Mouse (Mus musculus) frontal cortex, postnatal 36 days (tissue): Measurements from ENCODE around the gene Pbld2.

Experiments used
- DNase-seq, 2 experiments: peaks; one replicate each; pipeline ENCODE4 v3.0.0; 2022; ENCODE audit warnings: low spot score in 2 of 2

Pbld2 gene

DNA sequence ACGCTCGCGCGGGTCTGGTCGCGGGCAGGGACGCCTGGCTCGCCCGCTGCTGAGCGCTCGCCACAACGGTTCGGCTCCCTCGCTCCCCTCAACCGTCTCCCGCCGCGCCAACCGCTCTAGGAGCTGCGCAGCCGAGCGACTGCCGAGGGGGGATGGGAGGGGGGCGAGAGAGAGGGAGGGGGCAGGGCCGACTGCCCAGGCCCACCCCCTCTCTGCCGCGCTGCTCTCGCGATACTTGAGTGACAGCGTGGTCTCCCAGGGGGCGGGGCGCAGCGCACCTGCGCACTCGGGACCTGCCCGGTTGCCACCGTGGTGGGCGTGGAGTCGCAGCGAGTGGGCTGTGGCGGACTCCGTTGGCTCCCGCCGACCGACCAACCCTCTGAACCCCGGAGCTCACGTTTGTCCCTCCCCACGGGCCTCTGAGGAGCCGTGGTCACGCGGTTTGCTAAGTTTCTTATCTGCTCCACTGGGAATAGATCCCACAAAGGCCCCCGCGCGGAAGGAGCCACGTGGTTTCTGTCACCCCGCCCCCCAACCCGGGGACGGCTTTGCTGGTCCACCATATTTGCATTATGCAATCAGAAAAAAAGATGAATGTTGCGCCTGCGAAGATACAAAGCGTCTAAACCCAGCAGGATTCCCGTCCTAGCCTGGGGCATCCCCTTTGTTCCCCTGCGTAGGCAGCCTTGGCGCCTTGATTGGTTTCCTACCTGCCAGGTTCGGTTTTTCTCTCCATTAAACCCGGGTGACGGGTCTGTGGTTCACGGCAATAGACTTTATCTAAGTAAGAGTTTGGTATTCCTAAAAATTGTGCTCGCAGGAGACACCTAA, at the start of gene Pbld2, which contains the start of gene Hnrnph3:
Gene Pbld2 (plus strand): TSS at position 567 of the 831 bp plus-strand sequence.
Gene Hnrnph3 (minus strand): TSS at position 469 of the 831 bp plus-strand sequence.
- DNase-seq, result peak; percentile 99

DNA sequence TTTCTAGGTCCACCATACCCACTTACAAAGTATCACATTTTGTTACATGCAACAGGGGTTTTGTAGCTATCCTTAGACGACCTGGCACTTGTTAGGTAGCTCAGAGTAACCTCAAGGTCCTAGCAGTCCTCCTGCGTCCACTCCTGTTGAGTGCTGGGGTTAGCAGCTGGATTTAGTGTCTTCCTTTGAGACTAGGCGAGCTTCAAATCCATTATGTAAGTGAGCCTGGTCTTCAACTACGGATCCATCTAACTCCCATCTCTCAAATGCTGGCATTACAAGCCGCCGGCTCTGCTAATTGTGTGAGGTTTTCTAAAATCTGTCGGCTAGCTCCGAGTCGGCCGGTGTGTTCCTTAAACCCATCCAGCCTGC, 44.5 kb upstream of the Pbld2 start:
- no peak for DNase-seq

DNA sequence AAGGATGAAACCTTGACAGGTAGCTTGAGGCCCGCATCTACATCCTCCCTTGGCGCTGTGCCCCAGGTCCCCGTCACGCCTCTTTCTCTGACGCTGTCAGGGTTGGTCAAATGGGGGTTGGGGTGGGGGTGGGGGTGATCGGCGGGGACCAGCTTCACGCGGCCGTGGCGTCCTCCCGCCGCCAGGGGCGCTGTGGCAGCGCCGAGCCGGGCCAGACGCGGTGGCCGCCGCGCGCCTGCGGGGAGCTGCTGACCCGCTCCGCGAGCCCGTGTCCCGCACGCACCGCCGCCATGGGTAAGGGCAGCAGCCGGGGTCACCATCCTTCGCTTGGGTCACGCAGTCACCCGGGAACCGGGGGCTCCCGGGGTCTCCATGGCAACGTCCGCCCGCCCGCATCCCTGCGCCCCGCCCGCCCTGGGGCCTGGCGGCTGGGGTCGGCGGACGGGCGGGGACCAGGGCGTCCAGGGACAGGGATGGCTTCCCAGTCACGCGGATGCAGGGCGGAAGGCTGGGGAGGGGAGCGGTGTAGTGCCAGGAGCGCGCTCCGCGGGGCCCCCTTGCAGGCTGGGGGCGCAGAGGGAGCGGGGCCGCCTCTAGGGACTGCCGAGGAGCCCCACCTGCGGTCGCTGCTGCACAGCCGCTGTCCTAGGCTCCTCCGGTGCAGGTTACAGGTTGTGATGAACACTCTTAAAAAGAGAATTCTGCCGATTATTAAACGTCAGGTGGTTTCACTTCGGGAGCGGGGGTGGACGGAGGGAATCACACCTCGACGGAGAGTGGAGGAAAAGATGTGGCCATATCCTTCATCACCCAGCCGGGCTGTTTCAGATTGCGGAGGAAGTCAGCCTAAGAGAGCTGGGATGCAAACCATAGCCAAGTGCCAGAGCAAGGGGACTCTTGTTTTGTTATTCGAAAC, 43.8 kb upstream of the Pbld2 start, which contains the start of gene Rufy2:
Gene Rufy2 (plus strand): TSS at position 185 of the 916 bp plus-strand sequence.
- peak; percentile 89 to 91 for DNase-seq

DNA sequence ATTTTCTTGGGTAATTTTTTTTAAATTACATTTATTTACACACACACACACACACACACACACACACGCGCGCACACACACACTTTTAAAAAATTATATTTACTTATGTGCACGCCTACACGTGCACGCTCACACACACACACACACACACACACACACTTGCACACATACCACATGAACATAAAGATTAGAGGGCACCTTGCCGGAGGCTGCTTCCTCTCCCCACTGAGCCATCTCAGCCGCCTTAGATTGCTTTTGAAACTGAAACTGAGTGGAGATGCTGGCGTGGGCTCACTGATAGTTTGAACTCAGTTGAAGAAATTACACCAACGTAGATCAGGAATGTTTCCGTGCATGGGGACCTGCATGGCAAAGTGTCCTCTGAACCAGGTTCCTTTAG, 40.0 kb upstream of the Pbld2 start:
- DNase-seq, result no peak

DNA sequence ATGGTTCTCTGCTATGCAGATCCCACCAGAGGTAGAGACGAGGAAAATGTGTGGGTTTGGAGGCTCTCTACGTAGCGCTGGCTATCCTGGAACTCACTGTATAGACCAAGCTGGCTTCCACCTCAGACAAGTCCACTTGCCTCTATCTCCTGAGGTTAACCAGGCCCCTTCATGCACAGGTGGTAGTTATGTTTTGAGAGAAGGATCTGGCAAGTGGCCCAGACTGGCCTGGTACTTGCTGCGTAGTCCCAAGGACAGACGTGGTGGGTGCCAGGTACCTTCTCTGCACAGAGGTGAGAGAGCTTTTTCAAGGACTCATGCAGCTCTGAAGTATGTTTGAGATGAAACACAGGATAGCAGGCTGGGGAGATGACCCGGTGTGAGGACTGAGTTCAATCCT, 39.6 kb upstream of the Pbld2 start:
- DNase-seq, result no peak

DNA sequence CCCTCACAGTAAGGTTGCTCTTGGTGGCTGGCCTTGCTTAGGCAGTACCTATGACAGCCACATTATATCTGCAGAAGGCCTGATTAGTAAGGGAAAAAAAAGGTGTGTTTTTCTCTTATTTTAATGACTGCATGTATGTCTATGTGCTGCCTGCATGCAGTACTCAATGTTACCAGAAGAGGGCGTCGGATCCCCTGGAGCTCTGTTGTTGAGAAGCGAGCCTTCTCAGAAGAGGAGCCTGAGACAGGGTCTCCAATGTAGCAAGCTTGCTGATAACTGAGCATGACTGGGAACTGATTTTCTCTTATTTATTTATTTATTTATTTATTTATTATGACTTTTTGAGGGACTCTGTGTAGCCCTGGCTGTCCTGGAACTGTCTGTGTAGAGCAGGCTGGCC, 36.8 kb upstream of the Pbld2 start:
- no peak for DNase-seq

DNA sequence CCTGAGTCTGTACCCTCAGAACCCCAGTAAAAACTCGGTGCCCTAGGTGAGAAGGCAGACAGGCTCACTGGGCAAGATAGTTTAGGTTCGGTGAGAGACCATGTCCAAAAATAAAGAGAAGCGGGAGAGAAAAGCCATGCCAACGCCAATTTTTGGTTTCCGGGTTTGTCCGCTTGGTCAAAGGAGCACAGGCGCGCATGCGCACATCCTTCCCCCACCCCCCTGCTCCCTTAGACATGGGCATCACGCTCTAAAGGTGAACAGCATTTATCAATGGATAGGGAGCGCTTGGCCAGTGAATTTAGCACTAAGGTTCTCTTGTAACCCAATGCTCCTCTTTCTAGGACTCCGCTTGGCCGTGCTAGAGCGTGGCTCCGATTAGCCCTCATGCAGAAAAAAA, 33.5 kb upstream of the Pbld2 start:
- DNase-seq, result no peak

DNA sequence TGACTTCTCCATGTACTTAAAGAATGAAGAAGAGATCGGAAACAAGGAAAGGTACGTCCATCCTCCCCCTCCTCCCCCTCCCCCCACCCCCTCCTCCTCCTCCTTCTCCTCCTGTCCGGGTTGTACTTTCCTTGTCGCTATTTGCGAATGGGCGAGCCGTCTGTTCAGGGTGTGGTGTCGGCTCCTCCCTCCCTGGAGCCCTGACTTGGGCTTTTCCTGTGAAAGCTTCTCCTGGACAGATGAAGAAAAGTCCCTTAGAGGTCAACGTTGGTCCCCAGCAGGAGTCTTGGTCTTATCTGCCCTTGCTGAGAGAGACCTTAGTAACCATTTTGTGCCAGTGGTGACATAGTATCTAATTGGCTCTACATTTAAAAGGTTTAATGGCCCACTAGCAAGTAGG, 30.1 kb upstream of the Pbld2 start:
- no peak for DNase-seq

DNA sequence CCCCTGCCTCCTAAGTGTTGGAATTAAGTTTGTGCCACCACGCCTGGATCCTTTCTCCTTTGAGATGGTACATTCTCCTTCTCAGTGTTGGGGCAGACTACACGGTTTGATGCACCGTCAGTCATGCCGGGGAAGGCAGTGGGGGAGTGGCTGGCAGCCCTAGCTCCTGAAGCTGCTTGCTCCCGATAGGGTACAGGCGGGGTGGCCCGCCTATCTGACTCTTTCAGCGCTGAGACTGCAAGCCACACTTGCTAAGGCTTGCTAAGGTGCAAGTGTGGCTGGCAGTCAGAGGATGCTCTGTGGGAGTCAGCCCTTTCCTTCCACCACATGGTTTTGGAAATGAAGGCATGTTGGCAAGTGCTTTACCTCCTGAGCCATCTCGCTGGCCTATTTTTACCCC, 23.5 kb upstream of the Pbld2 start:
- no peak for DNase-seq

DNA sequence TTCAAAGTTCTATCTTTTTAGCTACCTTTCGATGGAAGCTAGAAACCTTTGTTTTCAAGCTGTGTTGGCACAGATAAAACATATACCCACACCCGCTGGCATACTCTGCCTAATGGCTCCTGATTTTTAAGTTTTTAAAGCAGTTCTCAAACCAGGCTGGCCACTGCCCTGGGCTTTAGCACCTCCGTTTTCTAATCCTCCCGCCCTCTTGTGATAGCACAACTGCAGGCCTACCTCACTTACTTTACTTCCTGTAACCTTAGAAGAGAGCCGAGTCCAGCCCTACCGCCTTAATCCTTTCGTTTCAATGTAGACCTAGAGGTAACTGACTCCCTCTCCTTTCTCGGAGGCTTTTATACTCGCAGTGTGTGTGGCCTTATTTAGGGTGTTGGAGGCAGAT, 20.9 kb upstream of the Pbld2 start:
- DNase-seq, result no peak

DNA sequence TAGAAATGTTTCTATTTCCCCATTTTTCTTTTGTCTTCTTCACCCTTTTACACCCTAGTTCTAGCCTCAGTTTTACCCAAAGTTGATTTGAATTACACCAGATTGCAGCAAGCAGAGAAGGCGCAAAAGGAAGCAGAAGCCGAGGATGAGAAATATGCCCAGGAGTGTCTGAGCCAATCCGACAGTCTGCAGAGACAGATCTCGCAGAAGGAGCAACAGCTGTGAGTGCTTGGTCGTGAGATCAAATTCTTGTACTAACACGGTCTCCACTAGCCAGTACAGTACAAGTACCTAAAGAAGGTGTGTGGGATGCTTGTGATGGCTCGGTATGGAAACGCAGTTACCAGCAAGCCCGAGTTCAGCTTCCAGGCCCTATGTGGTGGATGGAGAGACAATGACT, 19.6 kb upstream of the Pbld2 start:
- DNase-seq, result no peak

DNA sequence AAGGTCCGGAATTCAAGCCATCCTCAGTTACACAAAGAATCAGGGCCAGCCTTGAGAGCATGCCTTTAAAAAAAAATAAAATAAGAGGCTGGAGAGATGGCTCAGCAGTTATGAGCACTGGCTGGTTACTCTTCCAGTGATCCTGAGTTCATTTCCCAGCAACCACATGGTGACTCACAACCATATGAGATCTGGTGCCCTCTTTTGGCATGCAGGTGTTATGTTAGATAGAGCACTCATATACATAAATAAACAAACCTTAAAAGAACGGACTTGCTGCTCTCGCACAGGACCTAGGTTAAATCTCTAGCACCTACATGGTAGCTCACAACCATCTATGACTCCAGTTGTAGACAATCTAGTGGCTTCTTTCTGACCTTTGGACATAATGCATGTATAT, 15.9 kb upstream of the Pbld2 start:
- no peak for DNase-seq

DNA sequence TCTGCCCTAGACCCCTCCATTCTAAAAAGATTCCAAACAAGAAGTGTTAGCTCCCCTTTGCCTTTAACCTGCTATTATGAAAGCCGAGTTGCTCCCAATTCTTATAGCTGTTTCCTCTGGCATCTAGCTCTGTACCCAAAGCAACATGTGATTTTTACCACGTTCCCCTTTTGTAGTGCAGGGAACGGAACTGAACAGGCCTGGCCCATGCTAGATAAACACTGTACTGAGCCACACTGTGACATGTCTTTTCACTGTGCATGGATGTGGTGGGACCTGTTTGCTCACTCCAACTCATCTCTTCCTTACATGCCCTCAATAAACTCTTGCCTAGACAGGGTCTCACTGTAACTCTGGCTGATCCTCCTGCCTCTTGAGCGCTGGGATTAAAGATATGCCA, 13.8 kb upstream of the Pbld2 start:
- no peak for DNase-seq

DNA sequence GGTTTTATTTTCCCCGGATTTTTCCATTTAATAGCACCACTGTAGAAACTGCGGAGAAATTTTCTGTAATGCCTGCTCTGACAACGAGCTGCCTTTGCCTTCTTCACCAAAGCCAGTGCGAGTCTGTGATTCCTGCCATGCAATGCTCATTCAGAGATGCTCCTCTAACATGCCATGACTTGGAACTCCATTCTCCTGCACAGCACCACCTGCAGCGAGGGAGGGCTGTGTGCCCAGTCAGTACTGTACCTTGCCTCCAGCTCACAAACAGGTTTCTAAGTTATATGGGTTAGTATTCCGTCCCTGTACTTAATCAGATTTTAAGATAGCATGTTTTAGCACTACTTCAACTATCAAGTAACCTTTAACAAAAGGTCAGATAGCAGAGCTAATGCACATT, 12.6 kb upstream of the Pbld2 start:
- DNase-seq, result no peak

DNA sequence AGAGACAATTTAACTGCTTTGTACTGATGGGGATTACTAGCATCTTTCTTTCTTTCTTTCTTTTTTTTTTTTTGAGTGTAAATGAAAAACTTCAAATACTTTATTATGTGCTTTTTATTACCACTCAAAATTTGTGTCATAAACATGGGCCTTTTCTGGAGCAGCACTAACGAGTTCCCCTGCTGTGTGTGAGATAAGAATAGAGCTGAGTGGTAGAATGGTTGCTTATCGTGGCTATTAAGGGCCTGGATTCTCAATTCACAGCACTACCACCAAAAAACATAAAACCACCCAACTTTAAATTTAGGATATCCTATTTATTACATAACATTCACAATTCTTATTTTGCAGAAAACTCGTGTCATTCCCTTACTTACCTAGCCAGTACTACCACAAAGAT, 10.6 kb upstream of the Pbld2 start:
- DNase-seq, result no peak

DNA sequence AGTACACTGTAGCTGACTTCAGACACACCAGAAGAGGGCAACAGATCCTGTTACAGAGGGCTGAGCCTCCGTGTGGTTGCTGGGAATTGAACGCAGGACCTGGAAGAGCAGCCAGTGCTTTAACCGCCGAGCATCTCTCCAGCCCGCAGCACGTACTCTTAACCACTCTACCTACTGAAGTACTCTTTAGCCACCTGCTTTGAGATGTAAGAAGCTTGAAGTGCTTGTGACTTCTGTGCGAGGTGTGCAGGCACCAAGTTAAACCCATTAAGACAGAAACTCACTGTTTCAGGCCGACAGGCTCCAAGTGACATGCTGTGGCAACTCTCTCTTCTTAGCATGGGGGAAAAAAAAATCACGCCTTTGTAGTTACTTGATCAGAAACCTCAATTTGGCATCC, 9.9 kb upstream of the Pbld2 start:
- DNase-seq, result no peak

DNA sequence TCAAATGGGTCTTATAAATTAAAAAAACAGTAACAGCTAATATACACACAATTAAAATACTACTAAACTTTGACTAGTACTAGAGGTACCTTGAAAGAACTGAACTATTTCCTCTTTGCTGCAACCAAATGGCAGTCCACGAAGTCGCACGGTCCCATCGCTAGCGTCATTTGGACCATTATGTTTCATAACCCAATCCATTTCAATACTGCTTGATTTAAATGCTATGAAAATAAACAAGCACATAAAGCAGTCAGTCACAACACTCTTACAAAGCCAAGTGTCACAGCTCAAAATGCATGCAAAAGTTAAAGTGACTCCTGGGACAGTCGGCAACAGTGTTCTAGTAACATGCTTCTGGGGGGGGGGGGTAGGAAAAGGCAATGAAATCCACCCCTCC, 4.8 kb upstream of the Pbld2 start:
- DNase-seq, result no peak

DNA sequence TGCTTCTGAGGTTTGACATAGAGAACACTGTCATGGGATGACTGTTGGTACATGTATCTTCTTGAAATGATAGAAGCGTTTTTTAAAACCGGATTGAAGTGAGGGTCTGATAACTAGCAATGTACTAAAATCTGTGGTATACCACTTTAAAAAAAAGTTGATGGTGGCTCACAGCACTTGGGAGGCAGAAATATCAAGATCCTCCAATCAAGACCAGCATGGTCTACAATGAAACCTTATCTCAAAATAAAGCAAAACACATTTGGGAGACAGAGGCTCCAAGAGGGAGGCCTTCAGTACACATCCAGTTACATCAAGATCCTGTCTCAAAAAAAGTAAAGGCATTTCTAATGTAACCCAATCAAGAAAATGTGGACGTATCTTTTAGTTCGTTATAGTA, 2.4 kb upstream of the Pbld2 start:
- no peak for DNase-seq

DNA sequence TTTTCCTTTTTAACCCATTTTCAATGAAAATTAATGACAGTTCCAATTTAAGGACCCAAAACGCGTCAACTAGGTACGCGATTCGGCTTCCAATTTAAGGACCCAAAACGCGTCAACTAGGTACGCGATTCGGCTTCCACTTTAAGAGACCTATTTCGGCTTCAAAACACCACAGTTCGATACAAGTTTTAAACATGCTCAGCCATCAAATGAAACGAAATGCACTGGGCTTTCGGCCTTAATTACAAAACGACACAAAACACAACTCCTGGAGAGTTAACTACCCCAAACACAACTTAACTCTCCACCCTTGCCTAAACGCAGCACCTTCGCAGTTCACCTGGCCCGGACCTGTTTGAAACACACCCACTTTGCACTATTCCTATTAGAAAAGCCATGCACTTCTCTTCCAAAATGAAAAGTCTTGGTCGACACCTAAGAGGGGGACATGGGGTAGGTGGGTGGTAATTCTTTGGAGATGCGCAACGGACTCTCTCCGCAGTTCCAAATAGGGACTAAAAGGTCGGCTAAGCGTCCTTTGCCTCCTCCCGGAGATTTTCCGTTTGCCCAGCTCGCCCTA, 1.5 kb upstream of the Pbld2 start:
- DNase-seq, result no peak

DNA sequence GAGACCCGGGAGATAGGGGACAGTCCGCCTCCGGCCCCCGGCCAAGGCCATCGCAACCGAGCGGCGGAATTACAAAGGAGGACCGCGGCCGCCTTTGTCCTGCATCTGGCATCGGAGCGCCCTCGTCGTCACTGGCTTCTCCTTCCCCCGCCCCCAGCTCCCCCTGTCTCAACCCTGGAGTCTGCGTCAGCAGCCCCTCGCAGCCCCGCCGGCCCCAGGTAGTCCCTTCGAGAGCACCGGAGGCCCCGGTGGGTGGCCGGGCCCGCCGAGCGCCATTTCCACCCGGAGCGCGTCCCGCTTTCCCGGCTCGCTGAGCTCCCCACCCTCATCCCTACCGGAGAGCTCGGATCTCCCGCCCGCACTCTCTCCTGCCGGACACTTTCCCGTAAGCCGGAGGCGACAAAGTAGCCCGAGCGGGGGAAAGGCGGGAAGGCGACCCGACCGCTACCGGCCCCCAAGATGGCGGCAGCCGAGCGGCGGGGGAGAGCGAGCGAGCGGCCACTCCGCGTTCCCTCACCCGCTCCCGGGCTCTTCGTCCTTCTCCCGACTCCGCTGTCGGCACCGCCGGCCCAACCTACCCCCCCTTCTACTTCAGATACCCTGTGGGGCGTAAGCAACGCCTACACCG, 880 bp upstream of the Pbld2 start:
- DNase-seq, result peak; percentile 61 to 66

DNA sequence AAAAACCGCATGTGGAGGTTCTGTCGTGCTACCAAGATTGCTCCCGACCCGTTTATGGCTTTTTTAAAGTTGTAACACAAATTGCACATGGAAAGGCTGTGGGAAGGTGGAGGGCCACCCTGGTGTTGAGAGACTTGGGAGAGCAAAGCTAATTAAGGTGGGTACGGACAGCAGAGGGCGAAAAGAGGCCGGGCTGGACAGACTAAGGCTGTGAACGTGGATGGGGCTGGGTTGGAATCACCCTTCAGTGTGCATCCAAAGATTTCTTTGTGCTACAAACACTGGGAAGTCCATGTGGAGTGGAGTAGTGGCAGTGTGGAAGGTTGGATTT, 430 bp downstream of the Pbld2 start:
- DNase-seq, result no peak

DNA sequence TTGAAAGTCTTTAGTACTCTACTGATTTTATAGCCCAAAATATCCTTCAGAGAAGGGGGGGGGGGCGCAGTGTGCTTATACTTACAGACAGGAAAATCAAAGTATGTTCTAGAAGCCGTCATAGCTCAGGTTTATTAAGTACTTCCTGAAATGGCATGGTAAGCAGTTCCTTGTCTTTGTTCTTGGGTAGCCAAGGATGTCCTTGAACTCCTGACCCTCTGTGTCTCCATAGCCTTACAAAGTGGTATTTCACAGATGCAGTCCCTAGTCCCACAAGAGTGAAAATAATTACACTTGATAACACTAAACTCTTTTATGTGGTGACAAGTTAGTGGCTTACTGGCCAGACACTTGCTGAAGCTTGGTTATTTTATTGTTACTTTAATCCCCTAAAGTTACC, 901 bp downstream of the Pbld2 start:
- DNase-seq, result no peak
